Mouse (Mus musculus): ENCODE data around the gene Itpr2.

Itpr2 gene

DNA sequence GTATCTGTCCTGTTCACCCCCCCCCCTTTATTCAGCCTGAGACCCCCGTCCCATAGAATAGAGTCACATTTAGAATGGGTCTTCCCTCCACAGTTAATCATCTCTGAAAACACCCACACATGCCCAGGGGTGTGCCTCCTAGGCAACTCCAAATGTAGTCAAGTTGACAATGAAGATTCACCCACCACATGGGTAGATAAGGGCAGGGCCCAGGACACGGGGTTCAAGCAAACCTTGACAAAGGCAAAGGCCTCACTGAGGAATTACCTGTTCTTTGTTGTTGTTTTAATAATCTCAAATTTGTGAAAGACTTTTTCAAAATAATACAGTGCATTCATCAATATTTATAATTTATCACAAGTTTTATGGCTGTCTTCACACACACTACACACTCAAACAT lies 2.4 kb upstream of the Itpr2 start:
- no peak for DNase-seq (ENCODE audit: low spot score)

DNA sequence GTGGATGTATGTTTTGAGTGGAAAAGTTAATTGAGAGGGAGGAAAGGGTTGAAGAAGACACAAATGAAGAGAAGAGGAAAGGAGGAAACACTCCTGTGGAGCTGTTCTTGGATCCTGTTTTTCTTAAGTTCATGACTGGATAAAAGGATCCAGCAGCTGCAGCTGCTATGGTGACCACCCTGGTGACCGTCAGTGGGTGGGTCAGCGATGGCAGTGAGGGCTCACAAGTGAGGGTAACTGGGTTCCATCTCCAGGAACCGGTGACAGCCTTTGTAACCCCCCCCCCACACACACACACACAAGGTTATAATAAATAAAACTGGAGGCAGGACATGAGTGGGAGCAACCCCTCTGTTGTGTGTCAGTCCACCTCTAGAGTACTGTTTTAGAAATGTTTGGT lies 833 bp upstream of the Itpr2 start:
- DNase-seq (ENCODE audit: low spot score) = no peak

DNA sequence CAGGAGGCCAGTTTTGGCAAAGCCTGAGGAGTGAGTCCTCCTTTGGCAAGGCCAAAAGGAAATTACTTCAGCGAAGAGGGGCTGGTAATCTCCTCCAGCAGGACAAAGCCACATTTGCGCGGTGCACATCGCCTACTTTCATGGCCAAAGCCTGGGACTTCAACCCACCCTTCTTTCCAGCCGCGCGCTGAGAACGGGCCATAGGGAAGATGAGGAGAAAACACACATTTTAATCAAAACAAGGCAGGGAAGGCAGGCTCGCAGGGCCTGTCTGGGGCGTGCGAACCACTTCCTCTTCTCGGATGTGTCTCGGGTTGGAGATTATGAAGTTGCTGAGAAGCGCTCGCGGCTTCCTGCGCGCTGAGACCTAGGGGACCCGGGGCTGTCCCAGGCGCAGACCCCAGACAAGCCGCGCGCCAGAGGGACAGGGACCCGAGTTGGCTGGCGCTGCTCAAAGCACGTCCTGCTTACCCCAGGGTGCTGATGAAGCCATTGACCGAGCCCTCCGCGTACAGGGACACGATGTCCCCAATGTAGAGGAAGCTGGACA lies 632 bp downstream of the Itpr2 start:
- no peak for DNase-seq (ENCODE audit: low spot score)

DNA sequence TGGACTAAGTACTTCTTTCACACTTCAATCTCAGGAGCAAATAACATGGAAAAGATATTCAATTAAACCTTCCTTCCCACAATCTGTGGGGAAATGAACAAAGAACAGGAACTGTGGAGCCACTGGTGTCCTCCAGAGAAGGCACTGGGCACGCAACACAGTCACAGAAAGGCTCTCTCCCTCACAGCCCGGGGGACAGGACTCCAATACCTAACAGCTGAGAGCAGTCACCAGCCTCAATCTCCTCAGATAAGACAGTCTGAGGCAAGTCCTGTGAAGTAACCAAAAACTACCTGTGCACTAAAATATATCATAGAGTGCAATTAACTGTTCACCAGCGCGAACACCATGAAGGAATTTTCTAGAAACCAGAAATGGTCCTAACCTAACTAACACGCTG lies 1.3 kb downstream of the Itpr2 start:
- no peak for DNase-seq (ENCODE audit: low spot score)

DNA sequence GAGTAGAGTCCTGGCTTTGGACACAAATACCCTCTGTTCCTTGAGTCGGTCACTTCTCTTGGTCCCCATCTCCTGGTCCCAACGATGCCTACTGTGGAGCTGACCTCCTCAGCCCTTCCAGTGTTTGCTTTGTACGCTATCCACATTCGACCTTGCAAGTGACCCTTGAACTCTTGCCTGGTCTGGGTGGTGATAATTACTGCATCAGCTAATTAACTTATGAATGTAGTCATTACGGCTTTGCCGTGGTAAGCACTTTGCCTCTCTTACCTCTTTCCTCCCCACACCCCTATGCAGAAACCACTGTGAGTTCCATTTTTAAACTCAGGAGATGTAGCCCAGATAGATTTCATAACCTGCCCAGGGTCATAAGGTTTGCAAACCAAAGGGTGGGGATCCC lies 1.8 kb downstream of the Itpr2 start:
- DNase-seq (ENCODE audit: low spot score) = no peak

DNA sequence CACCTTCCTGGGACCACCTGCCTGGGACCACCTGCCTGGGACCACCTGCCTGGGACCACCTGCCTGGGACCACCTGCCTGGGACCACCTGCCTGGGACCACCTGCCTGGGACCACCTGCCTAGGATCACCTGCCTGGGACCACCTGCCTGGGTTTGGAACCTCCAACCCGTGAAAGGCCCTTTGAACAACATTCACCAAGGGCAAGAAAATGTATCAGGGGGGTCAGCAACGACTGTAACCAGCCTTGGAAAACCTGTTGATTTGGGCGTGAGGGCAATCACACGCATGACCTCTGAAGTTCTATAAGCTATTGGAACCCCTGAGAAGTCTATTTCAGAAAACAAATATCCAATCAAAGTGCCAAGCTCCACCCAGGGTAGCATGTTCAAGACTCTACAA lies 2.5 kb downstream of the Itpr2 start:
- no peak for DNase-seq (ENCODE audit: low spot score)

DNA sequence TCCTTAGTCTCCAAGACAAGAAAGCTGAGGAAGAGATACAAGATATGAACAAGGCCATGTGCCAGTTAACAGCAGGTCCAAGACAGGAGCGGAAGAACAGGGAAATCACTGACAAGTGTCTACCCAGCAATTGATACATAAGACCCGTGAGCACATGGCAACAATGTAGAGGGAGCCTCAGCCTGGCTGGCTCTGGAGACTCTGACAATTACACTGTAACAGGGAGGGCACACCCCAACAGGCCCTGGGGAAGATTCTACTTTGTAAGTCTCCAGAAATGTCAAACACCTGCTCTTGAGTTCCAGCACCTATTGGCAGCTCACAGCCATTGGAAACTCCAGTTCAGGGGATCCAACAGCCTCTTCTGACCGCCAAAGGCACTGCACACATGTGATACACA lies 3.6 kb downstream of the Itpr2 start:
- DNase-seq (ENCODE audit: low spot score) = no peak

DNA sequence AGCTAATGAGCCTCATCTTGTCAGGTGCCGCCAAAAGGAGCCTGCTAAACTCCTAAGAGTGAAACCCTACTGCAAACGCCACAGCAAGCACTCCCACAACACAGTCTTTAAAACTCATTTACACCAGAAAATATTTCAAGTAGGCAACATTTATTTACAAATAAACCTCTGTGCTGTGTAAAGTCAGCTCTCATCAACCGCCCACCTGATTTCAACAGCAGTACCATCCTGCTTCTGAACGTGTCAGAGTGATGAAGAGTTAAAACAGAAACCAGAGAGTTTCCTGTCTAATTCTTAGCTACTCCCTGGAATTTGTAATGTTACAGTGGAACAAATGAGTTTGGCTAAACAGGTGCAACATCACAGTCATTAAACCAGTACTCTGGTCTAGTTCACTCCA lies 4.2 kb downstream of the Itpr2 start:
- DNase-seq (ENCODE audit: low spot score) = no peak

DNA sequence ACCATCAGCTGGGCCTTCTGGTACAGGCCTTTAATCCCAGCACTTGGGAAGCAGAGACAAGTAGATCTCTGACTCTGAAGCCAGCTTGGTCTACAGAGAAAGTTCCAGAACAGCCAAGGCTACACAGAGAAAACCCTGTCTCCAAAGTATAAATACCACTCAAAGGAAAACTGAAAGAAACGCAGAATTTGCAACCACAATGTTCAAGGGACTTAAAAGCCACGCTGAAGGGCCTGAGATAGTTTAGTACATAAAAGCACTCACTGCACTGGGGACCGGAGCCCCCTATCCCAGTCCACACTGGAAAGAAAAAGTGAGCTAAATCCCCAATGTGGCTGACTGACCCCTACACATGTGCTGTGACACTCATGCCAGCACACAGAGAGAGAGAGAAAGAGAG lies 4.6 kb downstream of the Itpr2 start:
- no peak for DNase-seq (ENCODE audit: low spot score)

DNA sequence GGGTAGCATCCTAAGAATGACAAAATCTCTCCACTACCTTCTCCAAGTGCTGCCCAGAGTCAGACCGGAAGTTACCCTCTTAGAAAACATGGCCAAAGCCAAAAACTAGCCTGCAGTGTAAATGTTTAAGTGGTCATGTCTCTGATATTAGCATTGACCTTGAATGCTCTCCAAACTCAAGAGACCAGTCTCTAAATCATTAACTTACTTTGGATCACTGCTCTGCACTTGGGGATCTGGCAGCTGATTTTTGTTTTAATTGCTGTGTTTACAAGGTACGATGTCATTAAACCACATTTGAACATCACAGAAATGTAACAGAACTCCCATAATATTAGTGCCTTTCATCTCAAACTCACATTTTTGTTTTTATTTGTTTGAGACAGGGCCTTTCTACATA lies 10.3 kb downstream of the Itpr2 start:
- DNase-seq (ENCODE audit: low spot score) = no peak

DNA sequence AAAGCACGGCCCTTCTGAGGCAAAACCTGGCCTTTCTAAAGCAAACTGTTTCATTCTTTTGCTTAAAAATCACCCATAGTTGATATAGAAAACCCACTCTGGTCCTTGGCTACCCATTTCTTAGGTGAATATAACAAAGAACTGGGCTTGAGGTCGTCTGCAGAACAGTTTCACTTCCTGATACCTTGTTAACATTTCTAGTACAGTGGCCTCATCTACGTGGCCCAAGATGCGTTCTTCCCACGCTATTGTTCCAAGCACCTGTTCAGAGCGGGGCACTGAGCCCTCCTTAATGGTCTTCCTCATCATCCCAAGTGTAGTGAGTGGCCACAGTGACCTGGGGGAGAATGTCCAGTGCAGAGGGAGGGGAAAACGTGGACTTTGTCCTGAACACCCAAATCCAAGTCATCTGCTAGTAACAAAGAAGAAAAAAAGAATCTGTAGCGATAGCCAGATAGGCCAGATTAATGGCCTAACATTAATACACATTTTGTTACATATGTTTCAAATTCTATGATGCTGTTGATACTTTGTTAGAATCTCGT lies 11.5 kb downstream of the Itpr2 start:
- DNase-seq (ENCODE audit: low spot score) = no peak

DNA sequence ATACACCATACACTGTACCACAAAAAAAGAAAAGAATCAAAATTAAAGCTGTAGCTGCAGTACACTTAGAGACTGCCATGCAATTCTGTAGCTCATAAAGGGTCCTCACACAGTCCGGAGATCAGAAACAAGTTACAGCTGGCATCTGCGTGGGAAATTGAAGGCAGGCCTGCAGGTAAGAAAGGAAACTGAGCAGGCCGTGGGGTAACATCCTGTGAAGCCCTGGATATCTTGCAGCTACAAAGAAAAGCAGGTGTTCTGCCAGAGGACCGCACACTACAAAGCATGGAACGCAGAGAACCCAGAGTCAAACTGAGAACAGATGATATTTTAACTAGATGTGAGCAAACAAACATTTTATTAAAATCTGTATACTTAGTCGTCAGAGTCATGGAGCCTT lies 12.2 kb downstream of the Itpr2 start:
- DNase-seq (ENCODE audit: low spot score) = no peak

DNA sequence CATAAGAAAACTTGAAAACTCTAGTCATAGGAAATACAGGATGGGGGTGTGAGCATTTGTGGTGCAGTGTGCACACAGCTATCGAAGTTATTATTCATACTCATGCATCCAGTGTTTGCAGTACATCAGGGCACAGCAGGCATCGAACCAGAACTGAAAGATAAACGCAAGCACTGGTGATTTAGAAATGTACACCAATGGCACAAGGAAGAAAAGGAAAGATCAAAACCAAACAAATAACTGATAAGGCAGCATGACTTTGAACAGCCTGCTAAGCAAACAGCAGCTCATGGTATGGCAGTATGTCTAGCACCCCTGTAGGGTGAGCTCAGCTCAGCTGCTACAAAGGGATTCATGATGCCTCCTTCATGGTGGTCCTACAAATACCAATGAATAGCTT lies 13.3 kb downstream of the Itpr2 start:
- DNase-seq (ENCODE audit: low spot score) = no peak

DNA sequence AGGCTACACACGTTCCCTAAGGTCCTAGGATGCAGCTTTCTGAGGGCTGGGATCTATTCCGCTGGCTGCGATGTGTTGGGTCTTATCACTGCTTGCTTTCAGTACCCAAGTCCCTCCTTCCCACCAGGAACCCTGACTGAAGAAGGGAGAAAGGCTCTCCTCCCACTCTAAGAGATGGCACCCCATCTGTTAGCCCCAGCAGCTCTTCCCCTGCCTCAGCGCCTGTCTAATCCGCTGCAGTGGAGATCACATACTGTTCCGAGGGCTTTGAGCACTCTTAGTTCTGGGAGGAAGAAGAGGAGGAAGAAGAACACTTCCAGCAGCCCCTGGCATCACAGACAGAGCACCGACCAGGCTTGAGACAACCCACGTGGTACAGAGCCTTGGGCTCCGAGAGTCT lies 14.9 kb downstream of the Itpr2 start:
- DNase-seq (ENCODE audit: low spot score) = no peak

DNA sequence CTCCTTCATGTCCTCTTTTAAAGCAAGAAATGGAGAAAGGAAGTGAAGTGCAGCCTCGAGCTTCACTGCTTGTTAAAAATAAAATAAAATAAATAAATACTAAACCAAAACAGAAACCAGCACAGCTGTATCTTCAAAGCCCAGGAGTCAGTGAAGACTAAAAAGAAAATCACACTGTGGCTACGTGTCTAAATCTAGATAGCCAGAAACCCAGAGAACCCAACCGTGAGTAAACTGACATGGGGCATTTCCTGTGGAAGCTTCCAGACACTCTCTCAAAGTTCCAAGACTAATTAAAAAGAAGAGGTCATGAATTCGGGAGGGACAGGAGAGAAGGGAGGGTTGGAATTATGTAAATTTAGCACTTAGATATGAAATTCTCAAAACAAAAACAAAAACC lies 15.9 kb downstream of the Itpr2 start:
- no peak for DNase-seq (ENCODE audit: low spot score)

DNA sequence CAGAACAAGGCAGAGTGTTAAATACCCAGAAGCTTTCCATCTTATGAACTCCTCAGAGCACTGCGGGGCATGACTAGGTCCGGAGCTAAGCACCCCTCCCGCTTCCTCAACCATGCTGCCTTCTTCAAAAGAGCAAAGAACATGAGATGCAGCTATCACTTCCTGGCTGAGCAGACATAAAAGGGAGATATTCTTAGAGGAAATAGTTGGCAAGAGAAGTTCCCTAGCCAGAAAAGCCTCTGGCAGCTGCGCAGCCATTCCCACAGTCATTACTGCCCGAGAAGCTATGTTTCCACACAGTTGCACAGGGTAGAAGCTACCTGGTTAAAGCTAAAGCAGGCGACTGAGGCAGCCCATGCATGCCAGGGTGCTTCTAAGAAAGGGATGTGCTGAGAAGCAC lies 20.6 kb downstream of the Itpr2 start:
- DNase-seq (ENCODE audit: low spot score) = no peak

DNA sequence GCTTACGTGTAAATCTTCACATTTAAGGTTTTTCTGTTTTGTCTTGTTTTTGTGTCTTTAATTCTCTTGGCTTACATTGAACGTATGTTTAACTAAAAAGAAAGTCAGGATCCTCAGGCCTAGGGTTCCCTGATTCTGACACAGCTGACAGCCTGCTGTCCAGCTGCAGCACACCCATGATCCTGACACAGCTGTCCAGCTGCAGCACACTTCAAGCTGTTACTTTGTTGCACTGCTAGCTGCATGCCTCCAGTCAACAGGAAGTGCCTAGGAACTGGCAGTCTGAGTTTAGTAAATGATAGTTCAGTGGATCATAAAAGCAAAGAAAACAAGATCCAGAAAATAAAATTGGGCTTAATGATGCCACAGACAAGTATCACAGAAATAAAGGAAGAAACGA lies 21.1 kb downstream of the Itpr2 start:
- no peak for DNase-seq (ENCODE audit: low spot score)

DNA sequence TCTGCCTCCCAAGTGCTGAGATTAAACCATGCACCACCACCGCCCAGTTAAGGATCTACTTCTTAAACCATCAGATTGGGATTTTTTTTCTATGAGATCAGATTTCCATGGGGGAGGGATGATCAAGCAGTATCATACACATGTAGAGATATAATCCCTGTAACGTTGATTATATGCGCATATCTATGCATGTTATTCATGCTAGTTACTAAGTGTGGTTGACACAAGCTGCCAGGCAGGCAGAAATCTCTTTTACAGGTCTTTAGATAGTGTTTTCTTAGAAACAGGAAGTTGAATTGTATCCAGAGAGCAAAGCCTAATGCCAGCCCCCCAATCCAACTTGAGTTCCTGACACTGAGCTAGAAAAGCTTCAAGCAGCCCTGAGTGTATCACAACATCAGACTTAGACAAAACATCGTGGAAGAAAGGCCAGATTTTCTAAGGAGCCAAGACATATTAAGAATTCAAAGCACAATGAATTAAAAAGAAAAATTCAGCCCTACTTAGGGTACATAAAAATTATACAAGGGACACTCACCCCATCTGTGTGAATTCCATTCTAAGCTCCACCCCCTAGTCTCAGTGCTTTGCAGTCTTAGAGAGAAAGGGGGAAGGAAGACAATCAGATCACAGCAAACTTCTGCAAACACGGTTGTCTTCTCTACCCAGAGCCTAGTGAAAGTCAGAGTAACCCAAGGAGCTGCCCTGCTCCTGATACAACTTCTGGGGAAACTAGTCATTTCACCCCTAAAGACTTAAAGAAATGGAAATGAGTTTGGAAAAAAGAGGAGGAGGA lies 22.9 kb downstream of the Itpr2 start:
- no peak for DNase-seq (ENCODE audit: low spot score)

DNA sequence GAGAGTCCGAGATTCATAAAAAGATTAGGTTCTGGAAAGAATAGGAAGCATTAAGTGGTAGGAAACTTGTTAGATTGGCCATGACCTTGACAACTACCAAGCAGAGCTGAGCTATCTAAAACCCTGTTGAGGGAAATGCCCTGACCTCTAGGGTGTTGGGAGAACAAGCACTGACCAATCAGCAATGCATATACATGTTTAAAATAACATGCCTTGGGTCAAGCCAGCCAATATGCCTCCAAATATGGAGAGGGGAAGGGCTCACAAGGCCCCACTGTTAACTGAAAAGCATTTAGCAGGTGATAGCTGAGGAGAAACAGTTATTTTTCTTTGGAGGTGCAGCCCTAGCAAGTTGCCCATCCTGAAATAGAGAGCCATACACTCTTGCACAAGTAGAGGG lies 25.2 kb downstream of the Itpr2 start:
- no peak for DNase-seq (ENCODE audit: low spot score)

DNA sequence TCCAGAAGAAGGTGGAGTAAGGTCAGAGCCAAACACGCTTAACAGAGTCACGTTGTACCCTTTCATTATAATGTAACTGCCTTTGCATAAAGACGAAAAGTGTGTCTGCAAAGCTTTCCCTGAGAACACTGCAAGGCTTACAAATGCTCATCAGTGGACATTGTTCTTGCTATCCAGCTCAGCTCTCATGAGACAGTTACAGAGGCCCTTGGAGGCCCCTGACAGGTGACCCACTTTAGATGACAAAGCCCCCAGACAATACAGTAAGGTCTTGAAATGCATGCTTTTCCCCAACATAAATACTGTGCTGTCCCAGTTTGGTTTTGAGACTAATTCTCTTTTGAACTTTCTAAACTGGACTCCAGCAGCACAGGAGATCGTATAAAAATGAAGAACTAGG lies 27.9 kb downstream of the Itpr2 start:
- no peak for DNase-seq (ENCODE audit: low spot score)

DNA sequence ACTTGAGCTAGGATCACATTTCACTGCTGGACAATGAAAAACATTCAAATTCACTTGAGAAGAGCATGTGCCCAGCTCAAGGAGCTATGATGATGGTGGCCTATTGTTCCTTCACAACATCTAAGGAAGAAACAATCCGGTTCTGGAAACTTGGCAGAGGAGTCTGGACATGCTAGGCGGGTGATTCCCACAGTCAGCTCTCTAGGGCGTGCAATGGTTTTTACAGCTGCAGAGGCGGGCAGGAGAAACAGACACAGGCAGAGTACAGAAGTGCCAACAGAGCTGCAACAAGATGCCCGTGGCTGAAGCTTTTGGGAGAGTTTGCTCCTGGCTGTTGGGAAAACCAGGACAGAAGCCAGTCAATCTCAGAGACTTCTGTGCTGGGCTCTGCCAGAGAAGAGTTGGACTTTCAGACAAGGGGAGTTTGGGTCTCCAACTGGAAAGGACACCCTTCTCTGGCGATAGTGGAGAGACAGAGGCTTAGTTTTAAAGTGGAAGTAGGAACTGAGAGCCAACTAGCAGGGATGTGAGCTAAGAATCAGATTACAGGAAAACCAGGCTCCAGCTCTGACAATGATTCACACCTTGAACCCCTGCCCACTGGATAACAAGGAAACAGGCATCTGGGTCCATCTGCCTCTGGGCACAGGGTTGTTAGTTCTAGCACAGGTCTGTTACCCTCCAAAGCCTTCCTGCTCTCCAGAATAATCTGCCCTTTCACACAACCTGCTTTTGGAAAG lies 28.6 kb downstream of the Itpr2 start:
- no peak for DNase-seq (ENCODE audit: low spot score)

DNA sequence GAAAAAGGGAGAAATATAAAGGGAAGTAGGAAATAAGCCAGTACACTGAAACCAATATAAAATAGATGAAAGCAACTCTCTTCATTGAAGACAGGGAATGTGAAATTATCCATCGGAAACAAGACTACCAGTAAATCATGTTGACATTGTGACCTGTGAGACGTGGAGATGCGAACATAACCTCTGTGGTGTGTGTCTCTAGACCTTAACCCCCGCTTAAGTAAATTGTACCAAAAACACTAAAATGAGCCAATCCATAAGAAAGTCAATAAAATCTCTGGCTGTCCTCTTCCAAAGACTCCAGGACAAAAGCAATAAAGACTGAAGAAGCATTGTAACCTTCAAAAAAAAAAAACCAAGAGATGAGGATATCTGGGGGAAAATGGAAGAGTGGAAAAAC lies 31.6 kb downstream of the Itpr2 start:
- no peak for DNase-seq (ENCODE audit: low spot score)

DNA sequence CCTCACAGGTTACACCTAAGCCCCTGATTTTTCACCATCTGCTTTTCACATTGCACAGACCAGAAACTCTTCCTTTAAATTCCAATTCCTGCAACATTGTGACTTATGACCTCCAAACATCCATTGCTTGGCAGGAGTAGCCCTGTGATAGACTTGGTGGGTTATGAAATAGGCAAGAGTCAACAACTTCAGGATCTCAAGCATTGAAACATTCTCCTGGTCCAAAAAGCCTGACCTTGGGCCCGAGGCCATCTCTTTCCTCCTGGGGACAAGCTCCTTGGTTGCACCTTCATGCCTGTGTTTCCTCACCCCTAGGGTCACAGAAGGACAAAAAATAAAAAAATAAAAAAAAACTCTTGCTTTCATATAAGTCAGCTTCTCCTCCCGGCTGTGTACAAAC lies 32.1 kb downstream of the Itpr2 start:
- DNase-seq (ENCODE audit: low spot score) = no peak
